Mouse (Mus musculus) hindbrain, embryonic 10.5 days (tissue): ENCODE data around the gene Rnf43. TPM values are rescaled to one million over a fixed set of nuclear protein-coding genes. Genes with fewer than 3 reads are reported as not detected.
A peak's percentile ranks its signal among the peaks of the same experiment; 100 is the strongest.

Experiments used
- DNase-seq: peaks from one replicate; pipeline ENCODE4 v3.0.0-alpha.2; 2017; ENCODE audit warnings: low spot score
- H3K27ac ChIP-seq: fragments of 300-500 bp; sonication (generic); 2 replicates; pipeline ENCODE4 v1.5.1; 2016; ENCODE audit warnings: mild to moderate bottlenecking, moderate library complexity
- H3K27me3 ChIP-seq: fragments of 300-500 bp; sonication (generic); 2 replicates; pipeline ENCODE4 v1.6.1; 2016; ENCODE audit warnings: mild to moderate bottlenecking; ENCODE audit not compliant: poor library complexity, insufficient read depth, severe bottlenecking
- H3K36me3 ChIP-seq: fragments of 300-500 bp; sonication (generic); 2 replicates; pipeline ENCODE4 v1.6.1; 2016; ENCODE audit warnings: mild to moderate bottlenecking, moderate library complexity
- H3K4me1 ChIP-seq: fragments of 300-500 bp; sonication (generic); replicated peaks from 2 replicates; pipeline ENCODE4 v1.6.1; 2016; ENCODE audit warnings: mild to moderate bottlenecking
- H3K4me3 ChIP-seq: fragments of 300-500 bp; sonication (generic); 2 replicates; pipeline ENCODE4 v1.5.1; 2016; ENCODE audit warnings: mild to moderate bottlenecking, moderate library complexity
- H3K9me3 ChIP-seq: fragments of 300-500 bp; sonication (generic); 2 replicates; pipeline ENCODE4 v1.6.1; 2016; ENCODE audit warnings: mild to moderate bottlenecking, moderate library complexity
- WGBS: fragments of 180-500 bp; shearing (Covaris S2); methylation state at CpG from one replicate; pipeline ENCODE4 v1.1.7; 2016; 5-methylcytosine and 5-hydroxymethylcytosine counted together
- polyA plus RNA-seq: library from polyadenylated mRNA; unstranded; fragments of >200 nt; fragmentation: Nextera tagmentation; extraction: Ambion mirVana; gene quantifications from 2 replicates; pipeline ENCODE4 v1.2.1, GENCODE M21; 2016

Rnf43 gene
- polyA plus RNA-seq, 1 experiment from 2014 or later, result 0.90 TPM

- H3K4me3 ChIP-seq, result no peak overlapping the region
- no peak overlapping the region for H3K27ac ChIP-seq
- H3K4me1 ChIP-seq, result peaks cover 29% of the 10 kb centered on the region; the same call in 1 of the 2 replicates
- 74% methylated on average over 1 of the region's 1 CpGs for whole genome bisulfite sequencing
- no peaks in the 10 kb centered on the region for H3K27me3 ChIP-seq
- no peaks in the 10 kb centered on the region for H3K36me3 ChIP-seq
- H3K9me3 ChIP-seq, result no peaks in the 10 kb centered on the region
- no peak for DNase-seq
Observed at GRCm38 (mm10) chr11:87752307-87752706, 89.8 kb downstream of the Rnf43 start.

- WGBS, result 86% methylated on average over 8 of the region's 8 CpGs
Observed at GRCm38 (mm10) chr11:87753255-87753654, 90.7 kb downstream of the Rnf43 start.

GRCm38 (mm10) chr11:87753891-87754501, 91.5 kb downstream of the Rnf43 start:
- H3K4me3 ChIP-seq, result no peak overlapping the region
- no peaks in the 10 kb centered on the region for H3K9me3 ChIP-seq
- H3K36me3 ChIP-seq, result no peaks in the 10 kb centered on the region
- no peaks in the 10 kb centered on the region for H3K27me3 ChIP-seq
- DNase-seq, result no peak
- H3K4me1 ChIP-seq, result peaks cover 22% of the 10 kb centered on the region; the same call in 1 of the 2 replicates
- peak overlapping the region; percentile 60 for H3K27ac ChIP-seq
- WGBS, result 85% methylated on average over 5 of the region's 5 CpGs

More at GRCm38 (mm10) chr11:87753255-87753654, 90.7 kb downstream of the Rnf43 start:
- Histone ChIP-seq H3K4me1 (peaks cover 29% of the 10 kb centered on the region; the same call in 1 of the 2 replicates), H3K27me3 (no peaks in the 10 kb centered on the region), H3K9me3 (no peaks in the 10 kb centered on the region), H3K36me3 (no peaks in the 10 kb centered on the region), H3K27ac (0 out of 2 replicates have a peak overlapping the region, but pooled peaks have one; percentile 12), H3K4me3 (no peak overlapping the region)
- DNase-seq, result no peak

- H3K9me3 ChIP-seq, result no peaks in the 10 kb centered on the region
- H3K27ac ChIP-seq, result peak overlapping the region; percentile 60
- 74% methylated on average over 5 of the region's 5 CpGs for WGBS
Observed at GRCm38 (mm10) chr11:87754603-87755002, 92.1 kb downstream of the Rnf43 start.

GRCm38 (mm10) chr11:87755360-87756017, 93.0 kb downstream of the Rnf43 start:
- H3K27me3 ChIP-seq, result peaks cover 11% of the 10 kb centered on the region
- H3K9me3 ChIP-seq, result no peaks in the 10 kb centered on the region
- 0 out of 2 replicates have a peak overlapping the region, but pooled peaks have one; percentile 5 for H3K27ac ChIP-seq
- no peak overlapping the region; the same call in 1 of the 2 replicates for H3K4me3 ChIP-seq
- 74% methylated on average over 17 of the region's 17 CpGs for WGBS
- no peaks in the 10 kb centered on the region for H3K36me3 ChIP-seq
- DNase-seq, result no peak
- H3K4me1 ChIP-seq, result peaks cover 21% of the 10 kb centered on the region

More at GRCm38 (mm10) chr11:87754603-87755002, 92.1 kb downstream of the Rnf43 start:
- Histone ChIP-seq H3K27me3 (peaks cover 2% of the 10 kb centered on the region; the same call in 1 of the 2 replicates), H3K4me3 (no peak overlapping the region), H3K4me1 (peaks cover 16% of the 10 kb centered on the region; the same call in 1 of the 2 replicates), H3K36me3 (no peaks in the 10 kb centered on the region)
- no peak for DNase-seq

GRCm38 (mm10) chr11:87756251-87756820, 93.8 kb downstream of the Rnf43 start:
- peaks cover 20% of the 10 kb centered on the region for H3K27me3 ChIP-seq
- WGBS, result 84% methylated on average over 15 of the region's 15 CpGs
- no peaks in the 10 kb centered on the region for H3K9me3 ChIP-seq
- peaks cover 20% of the 10 kb centered on the region for H3K4me1 ChIP-seq
- no peaks in the 10 kb centered on the region for H3K36me3 ChIP-seq
- H3K27ac ChIP-seq, result no peak overlapping the region
- no peak for DNase-seq
- peak overlapping the region; percentile 37 for H3K4me3 ChIP-seq

- Histone ChIP-seq H3K27me3 (peaks cover 29% of the 10 kb centered on the region), H3K4me3 (peak overlapping the region; percentile 37), H3K4me1 (peaks cover 17% of the 10 kb centered on the region), H3K36me3 (no peaks in the 10 kb centered on the region), H3K27ac (no peak overlapping the region), H3K9me3 (no peaks in the 10 kb centered on the region)
- DNase-seq, result no peak
- 87% methylated on average over 25 of the region's 25 CpGs for WGBS
Observed at GRCm38 (mm10) chr11:87757001-87757954, 94.8 kb downstream of the Rnf43 start.

GRCm38 (mm10) chr11:87758161-87758911, 95.8 kb downstream of the Rnf43 start:
- WGBS, result 82% methylated on average over 7 of the region's 7 CpGs
- Histone ChIP-seq H3K27me3 (peaks cover 40% of the 10 kb centered on the region), H3K4me3 (no peak overlapping the region), H3K27ac (no peak overlapping the region), H3K9me3 (no peaks in the 10 kb centered on the region), H3K4me1 (peaks cover 26% of the 10 kb centered on the region), H3K36me3 (no peaks in the 10 kb centered on the region)
- DNase-seq, result no peak

GRCm38 (mm10) chr11:87758957-87759608, 96.6 kb downstream of the Rnf43 start:
- 78% methylated on average over 4 of the region's 4 CpGs for WGBS

GRCm38 (mm10) chr11:87759609-87760005, 97.1 kb downstream of the Rnf43 start:
- no peak overlapping the region for H3K27ac ChIP-seq
- no peaks in the 10 kb centered on the region for H3K9me3 ChIP-seq
- peaks cover 35% of the 10 kb centered on the region for H3K4me1 ChIP-seq
- 5% methylated on average over 3 of the region's 3 CpGs for WGBS
- no peak for DNase-seq
- peaks cover 52% of the 10 kb centered on the region for H3K27me3 ChIP-seq
- H3K36me3 ChIP-seq, result no peaks in the 10 kb centered on the region
- no peak overlapping the region for H3K4me3 ChIP-seq

More at GRCm38 (mm10) chr11:87758957-87759608, 96.6 kb downstream of the Rnf43 start:
- no peak overlapping the region for H3K27ac ChIP-seq
- no peaks in the 10 kb centered on the region for H3K9me3 ChIP-seq
- H3K27me3 ChIP-seq, result peaks cover 47% of the 10 kb centered on the region
- peaks cover 34% of the 10 kb centered on the region for H3K4me1 ChIP-seq
- no peak overlapping the region for H3K4me3 ChIP-seq
- DNase-seq, result no peak
- no peaks in the 10 kb centered on the region for H3K36me3 ChIP-seq

- H3K27me3 ChIP-seq, result peaks cover 61% of the 10 kb centered on the region
- H3K27ac ChIP-seq, result peak within 1 kb of the TSS; percentile 76; the same call in 1 of the 2 replicates
- H3K9me3 ChIP-seq, result no peaks in the 10 kb centered on the region
- peaks cover 36% of the 10 kb centered on the region for H3K4me1 ChIP-seq
- WGBS, result 6% methylated on average over 23 of the region's 23 CpGs
- peak within 1 kb of the TSS; percentile 48 for H3K4me3 ChIP-seq
- H3K36me3 ChIP-seq, result no peaks in the 10 kb centered on the region
- DNase-seq, result peak; percentile 54
Observed at GRCm38 (mm10) chr11:87760301-87761081, 98.0 kb downstream of the Rnf43 start, which contains the start of gene Tspoap1. Gene Tspoap1 (plus strand): TSS chr11:87760541.
